Mouse (Mus musculus) limb, embryonic 12.5 days (tissue): Measurements from ENCODE around the gene Nomo1. TPM values are rescaled to one million over a fixed set of nuclear protein-coding genes. Genes with fewer than 3 reads are reported as not detected.
A peak's percentile ranks its signal among the peaks of the same experiment; 100 is the strongest.

Experiments used
- ATAC-seq: fragments of 200-750 bp; cut with Nextera tagmentation; 2 replicates; pipeline ENCODE4 v1.8.0; 2017; ENCODE audit warnings: low read depth, moderate TSS enrichment; ENCODE audit not compliant: insufficient number of reproducible peaks, insufficient read depth, low FRiP score, low TSS enrichment
- H3K27ac ChIP-seq: fragments of 300-500 bp; sonication (generic); 2 replicates; pipeline ENCODE4 v1.5.1; 2016; ENCODE audit warnings: mild to moderate bottlenecking, moderate library complexity
- H3K27me3 ChIP-seq: fragments of 300-500 bp; sonication (generic); 2 replicates; pipeline ENCODE4 v1.6.1; 2016; ENCODE audit warnings: mild to moderate bottlenecking, moderate library complexity
- H3K36me3 ChIP-seq: fragments of 300-500 bp; sonication (generic); 2 replicates; pipeline ENCODE4 v1.6.1; 2016; ENCODE audit warnings: mild to moderate bottlenecking, moderate library complexity
- H3K4me1 ChIP-seq: fragments of 300-500 bp; sonication (generic); replicated peaks from 2 replicates; pipeline ENCODE4 v1.6.1; 2016
- H3K4me2 ChIP-seq: fragments of 300-500 bp; sonication (generic); 2 replicates; pipeline ENCODE4 v1.6.1; 2016; ENCODE audit warnings: mild to moderate bottlenecking, moderate library complexity
- H3K4me3 ChIP-seq: fragments of 300-500 bp; sonication (generic); replicated peaks from 2 replicates; pipeline ENCODE4 v1.5.1; 2016; ENCODE audit warnings: mild to moderate bottlenecking
- H3K9ac ChIP-seq: fragments of 300-500 bp; sonication (generic); replicated peaks from 2 replicates; pipeline ENCODE4 v1.6.1; 2016; ENCODE audit warnings: mild to moderate bottlenecking, moderate library complexity
- H3K9me3 ChIP-seq: fragments of 300-500 bp; sonication (generic); 2 replicates; pipeline ENCODE4 v1.6.1; 2016; ENCODE audit warnings: mild to moderate bottlenecking, moderate library complexity
- WGBS: fragments of 180-500 bp; shearing (Covaris S2); methylation state at CpG from one replicate; pipeline ENCODE4 v1.1.7; 2016; 5-methylcytosine and 5-hydroxymethylcytosine counted together
- polyA plus RNA-seq: library from polyadenylated mRNA; unstranded; fragments of >200 nt; fragmentation: Nextera tagmentation; extraction: Ambion mirVana; gene quantifications from 2 replicates; pipeline ENCODE4 v1.2.1, GENCODE M21; 2016

The Nomo1 gene
- polyA plus RNA-seq, 1 experiment from 2014 or later: 22.3 TPM

DNA sequence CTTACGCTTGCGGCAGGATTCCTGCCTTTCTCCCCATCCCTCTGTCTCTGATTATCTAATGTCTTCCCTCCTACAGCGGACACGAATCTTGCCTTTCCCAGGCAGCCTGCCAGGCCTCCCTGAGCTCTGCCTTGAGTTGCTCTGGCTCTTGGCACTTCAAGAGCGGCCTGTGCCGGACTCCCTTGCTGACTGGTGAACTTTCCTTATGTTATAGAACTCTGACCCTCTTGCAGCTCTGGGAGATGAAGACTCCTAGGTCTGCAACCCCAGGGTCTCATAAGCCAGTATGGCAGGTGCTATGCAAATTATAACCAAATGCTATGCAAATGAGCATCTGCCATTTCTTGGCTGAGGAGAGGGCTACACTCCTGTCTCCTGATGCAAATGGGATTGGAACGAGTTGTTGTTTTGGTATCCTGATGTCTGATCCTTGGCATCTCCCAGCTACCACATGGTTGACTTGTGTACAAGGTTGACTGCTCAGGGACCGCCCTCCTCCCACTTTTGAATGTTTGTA is 69.6 kb downstream of the Nomo1 start:
- 84% methylated on average over 8 of the region's 8 CpGs for WGBS
- Histone ChIP-seq H3K4me3 (no peak overlapping the region), H3K9ac (no peak overlapping the region), H3K27ac (no peak overlapping the region), H3K36me3 (no peaks in the 10 kb centered on the region), H3K4me2 (no peak overlapping the region), H3K4me1 (no peaks in the 10 kb centered on the region), H3K9me3 (no peaks in the 10 kb centered on the region), H3K27me3 (peaks cover 19% of the 10 kb centered on the region)
- no peak for ATAC-seq

DNA sequence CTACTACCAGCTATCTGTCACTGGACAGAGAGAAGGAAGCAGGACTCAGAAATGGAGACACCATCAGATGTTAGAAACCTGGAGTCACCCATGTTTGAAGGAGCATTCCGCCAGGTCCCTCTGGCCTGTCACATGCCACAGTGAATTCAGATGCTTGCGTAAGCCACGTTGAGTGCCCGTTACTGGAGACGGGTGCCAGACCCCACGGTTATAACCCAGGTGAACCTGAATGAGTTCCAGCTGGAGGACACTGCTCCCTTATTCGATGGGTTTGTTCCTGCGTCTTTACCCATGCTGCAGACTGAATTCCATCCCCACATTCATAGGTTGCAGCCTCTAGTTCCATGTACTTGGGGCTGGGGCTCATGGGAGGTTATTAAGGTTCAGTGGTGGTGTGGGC is 70.3 kb downstream of the Nomo1 start:
- no peak overlapping the region for H3K4me3 ChIP-seq
- H3K36me3 ChIP-seq: no peaks in the 10 kb centered on the region
- no peak overlapping the region for H3K4me2 ChIP-seq
- no peak for ATAC-seq
- H3K27me3 ChIP-seq: peaks cover 19% of the 10 kb centered on the region
- no peaks in the 10 kb centered on the region for H3K4me1 ChIP-seq
- H3K9me3 ChIP-seq: no peaks in the 10 kb centered on the region
- no peak overlapping the region for H3K27ac ChIP-seq
- no peak overlapping the region for H3K9ac ChIP-seq
- 67% methylated on average over 8 of the region's 8 CpGs for WGBS

DNA sequence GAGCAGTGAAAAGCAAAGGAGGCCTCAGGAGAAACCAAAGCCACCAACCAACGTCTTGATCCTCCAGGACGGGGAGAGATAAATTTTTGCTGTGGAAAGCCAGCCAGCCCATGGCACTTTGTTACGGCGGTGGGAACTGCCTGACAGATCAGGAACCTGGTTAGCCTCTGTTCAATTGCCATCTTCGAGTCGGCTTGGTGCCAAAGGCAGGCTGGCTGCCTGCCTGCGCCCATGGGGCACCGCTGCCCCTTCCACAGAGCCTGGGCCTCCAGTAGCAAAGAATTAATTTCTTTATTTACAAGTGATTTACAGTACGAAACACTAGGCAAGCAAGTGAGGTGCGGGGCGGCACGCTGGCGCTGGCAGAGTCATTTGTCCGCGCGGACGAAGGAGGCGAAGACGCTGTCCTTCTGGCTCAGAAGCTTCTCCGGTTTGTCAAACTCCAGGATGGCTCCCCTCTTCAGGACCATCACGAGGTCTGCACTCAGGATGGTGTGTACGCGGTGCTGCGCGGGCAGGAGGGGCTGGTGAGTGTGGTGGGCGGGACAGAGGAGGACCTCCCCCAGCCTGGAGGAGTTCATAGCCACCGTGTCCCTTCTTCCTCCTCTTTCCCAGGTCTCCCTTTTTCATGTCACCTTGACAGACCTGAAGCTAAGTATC is 70.9 kb downstream of the Nomo1 start:
- Histone ChIP-seq H3K36me3 (no peaks in the 10 kb centered on the region), H3K27ac (no peak overlapping the region), H3K27me3 (peaks cover 13% of the 10 kb centered on the region), H3K4me2 (no peak overlapping the region), H3K9ac (0 out of 2 replicates have a peak overlapping the region, but pooled peaks have one; percentile 12), H3K4me1 (no peaks in the 10 kb centered on the region), H3K9me3 (no peaks in the 10 kb centered on the region), H3K4me3 (no peak overlapping the region)
- ATAC-seq: no peak
- 85% methylated on average over 27 of the region's 27 CpGs for WGBS

DNA sequence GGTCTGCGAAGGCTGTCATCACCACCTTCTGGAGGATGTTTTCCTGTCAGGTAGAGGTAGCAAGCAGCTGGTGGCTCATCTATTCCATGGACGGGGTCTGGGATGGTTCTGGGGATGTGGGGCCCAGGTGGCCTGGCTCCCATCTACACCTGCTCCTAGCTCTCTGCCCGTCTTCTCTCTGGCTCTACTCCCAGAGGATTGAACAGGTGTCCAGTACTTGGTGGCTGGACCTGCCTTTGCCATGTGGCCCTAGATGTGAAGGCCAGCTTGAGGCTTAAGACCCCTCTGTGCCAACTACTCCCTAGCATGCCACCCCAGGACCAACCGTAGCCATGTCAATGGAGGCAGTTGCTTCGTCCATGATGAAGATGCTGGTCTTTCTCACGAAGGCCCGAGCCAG is 72.0 kb downstream of the Nomo1 start:
- H3K9ac ChIP-seq: no peak overlapping the region
- no peak overlapping the region for H3K4me2 ChIP-seq
- H3K4me3 ChIP-seq: no peak overlapping the region
- no peaks in the 10 kb centered on the region for H3K9me3 ChIP-seq
- no peak overlapping the region for H3K27ac ChIP-seq
- WGBS: 91% methylated on average over 7 of the region's 7 CpGs
- H3K4me1 ChIP-seq: no peaks in the 10 kb centered on the region
- ATAC-seq: no peak
- peaks cover 2% of the 10 kb centered on the region for H3K27me3 ChIP-seq
- H3K36me3 ChIP-seq: no peaks in the 10 kb centered on the region

DNA sequence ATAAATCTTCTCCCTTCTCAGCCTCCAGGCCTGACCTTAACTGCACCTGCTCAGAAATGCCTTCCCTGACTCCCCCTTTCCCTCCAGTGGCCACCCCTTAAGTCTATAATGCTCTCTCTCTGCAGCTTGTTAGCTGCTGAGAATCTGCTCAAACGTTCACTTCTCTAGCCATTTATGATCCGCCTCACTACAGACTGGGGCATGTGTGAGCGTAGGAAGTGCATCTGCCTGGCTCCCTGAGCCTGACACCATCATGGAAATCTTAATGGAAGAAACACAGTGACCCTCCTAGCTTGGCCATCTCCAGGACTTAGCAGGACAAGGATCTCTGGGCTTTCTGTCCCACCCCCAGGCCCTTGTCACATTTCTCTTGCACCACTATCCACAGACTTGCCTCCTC is 76.6 kb downstream of the Nomo1 start:
- Histone ChIP-seq H3K4me1 (peaks cover 12% of the 10 kb centered on the region), H3K36me3 (no peaks in the 10 kb centered on the region), H3K27ac (no peak overlapping the region), H3K27me3 (no peaks in the 10 kb centered on the region), H3K4me3 (no peak overlapping the region), H3K4me2 (no peak overlapping the region), H3K9me3 (no peaks in the 10 kb centered on the region), H3K9ac (no peak overlapping the region)
- ATAC-seq: no peak
- 63% methylated on average over 3 of the region's 3 CpGs for WGBS

DNA sequence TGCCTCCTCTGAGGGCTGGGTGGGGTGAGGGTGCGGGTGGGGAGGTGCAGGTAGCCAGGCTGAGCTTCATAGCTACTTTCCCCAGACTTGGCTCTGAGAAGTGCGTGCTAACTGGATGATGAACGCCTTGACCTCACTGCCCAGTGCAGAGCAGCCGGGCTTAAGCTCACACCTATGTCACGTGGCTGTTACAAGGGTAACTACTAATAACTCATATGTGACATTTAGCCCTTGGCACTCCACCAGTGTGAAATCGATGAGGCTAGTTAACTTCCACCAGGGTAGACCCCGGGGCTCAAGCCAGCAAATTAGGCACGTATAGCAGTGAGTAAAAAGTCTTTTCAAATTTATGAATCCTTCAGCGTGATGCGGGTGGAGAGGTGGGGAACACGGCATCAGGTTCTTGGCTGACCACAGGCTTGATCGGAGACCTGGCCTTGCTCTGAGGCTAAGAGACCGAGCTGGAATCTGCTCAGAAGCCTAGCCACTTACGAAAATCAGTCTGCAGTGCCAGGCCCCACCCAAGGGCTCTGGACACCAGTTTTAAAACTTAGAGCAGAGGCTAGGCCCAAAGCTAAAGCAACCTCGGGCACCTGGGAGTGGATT is 77.8 kb downstream of the Nomo1 start:
- no peaks in the 10 kb centered on the region for H3K27me3 ChIP-seq
- no peak overlapping the region for H3K4me2 ChIP-seq
- 66% methylated on average over 15 of the region's 15 CpGs for WGBS
- no peak overlapping the region for H3K9ac ChIP-seq
- H3K4me1 ChIP-seq: peaks cover 17% of the 10 kb centered on the region
- H3K36me3 ChIP-seq: no peaks in the 10 kb centered on the region
- no peak overlapping the region for H3K27ac ChIP-seq
- no peak overlapping the region for H3K4me3 ChIP-seq
- no peaks in the 10 kb centered on the region for H3K9me3 ChIP-seq
- ATAC-seq: no peak

DNA sequence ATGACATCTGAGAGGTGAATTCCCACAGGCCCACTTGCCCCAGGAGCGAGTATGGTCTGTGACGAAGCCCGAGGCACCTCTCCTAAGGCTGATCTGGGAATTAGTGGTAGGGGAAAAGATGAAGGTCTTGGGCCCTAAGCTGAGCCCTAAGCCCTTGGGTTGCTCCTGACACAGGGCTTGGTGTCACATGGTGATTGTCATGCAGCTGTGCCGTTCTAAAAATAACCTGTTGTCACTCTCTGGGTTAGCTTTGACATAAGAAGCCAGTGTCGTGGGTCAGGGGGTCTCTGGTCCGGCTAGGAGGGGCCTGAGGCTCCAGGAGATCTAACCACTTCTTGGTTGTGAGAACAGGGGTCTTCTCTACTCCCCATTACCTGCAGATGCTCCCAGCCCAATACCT is 78.4 kb downstream of the Nomo1 start:
- no peak overlapping the region for H3K4me3 ChIP-seq

DNA sequence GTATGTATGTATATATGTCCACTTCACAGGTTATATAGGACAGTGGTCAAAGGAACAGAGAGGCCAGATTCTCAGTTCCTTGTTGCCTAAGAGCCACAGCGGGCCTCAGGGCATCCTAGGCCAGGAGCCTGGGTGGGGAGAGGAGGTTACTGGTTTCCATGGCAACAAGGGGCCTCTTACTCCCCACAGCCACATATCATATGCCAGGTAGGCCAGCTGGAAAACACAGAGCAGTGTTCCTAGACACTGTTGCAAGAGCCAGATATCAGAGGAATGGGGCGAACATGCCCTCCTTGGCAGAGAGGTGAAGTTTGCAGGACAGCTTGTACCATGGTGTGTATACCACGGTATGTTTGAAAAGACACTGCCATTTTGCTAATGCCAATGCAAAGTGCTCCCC is 79.9 kb downstream of the Nomo1 start:
- Histone ChIP-seq H3K9me3 (no peaks in the 10 kb centered on the region), H3K9ac (no peak overlapping the region), H3K4me1 (peaks cover 18% of the 10 kb centered on the region), H3K4me3 (no peak overlapping the region), H3K27ac (no peak overlapping the region), H3K36me3 (no peaks in the 10 kb centered on the region), H3K4me2 (no peak overlapping the region), H3K27me3 (no peaks in the 10 kb centered on the region)
- no peak; the same call in 1 of the 2 replicates for ATAC-seq
- WGBS: 62% methylated on average over 3 of the region's 3 CpGs

More for the DNA sequence above, 78.4 kb downstream of the Nomo1 start:
- Histone ChIP-seq H3K36me3 (no peaks in the 10 kb centered on the region), H3K27ac (no peak overlapping the region), H3K9me3 (no peaks in the 10 kb centered on the region), H3K4me2 (no peak overlapping the region), H3K9ac (no peak overlapping the region), H3K4me1 (peaks cover 18% of the 10 kb centered on the region), H3K27me3 (no peaks in the 10 kb centered on the region)
- ATAC-seq: no peak
- 75% methylated on average over 6 of the region's 6 CpGs for WGBS

DNA sequence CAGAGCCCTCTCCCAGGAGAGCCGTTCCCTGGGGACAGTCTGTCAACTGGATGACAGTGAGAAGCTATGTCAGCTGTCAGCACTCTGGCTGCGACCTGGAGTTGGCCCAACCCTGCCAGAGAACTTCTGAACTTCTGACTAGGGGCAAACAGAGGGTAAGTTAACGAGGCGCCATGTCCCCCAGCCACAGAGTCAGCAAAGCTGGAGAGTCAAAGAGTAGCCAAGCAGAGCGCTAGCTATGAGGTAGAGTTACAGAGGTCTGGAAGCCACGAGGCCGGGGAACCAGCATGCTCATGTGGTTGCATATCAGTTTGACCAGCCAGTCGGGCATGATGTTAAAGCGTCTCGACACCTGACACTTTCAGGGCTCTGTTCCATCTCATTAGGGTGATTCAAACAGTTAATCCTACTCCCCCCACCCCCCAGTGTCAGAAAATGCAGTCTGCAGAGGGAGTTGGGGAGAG is 82.7 kb downstream of the Nomo1 start:
- peaks cover 18% of the 10 kb centered on the region for H3K4me1 ChIP-seq
- no peak overlapping the region for H3K4me2 ChIP-seq
- H3K4me3 ChIP-seq: no peak overlapping the region
- H3K9ac ChIP-seq: no peak overlapping the region
- no peaks in the 10 kb centered on the region for H3K9me3 ChIP-seq
- H3K27me3 ChIP-seq: no peaks in the 10 kb centered on the region
- no peak for ATAC-seq
- H3K36me3 ChIP-seq: no peaks in the 10 kb centered on the region
- H3K27ac ChIP-seq: no peak overlapping the region
- whole genome bisulfite sequencing: 45% methylated on average over 10 of the region's 10 CpGs

DNA sequence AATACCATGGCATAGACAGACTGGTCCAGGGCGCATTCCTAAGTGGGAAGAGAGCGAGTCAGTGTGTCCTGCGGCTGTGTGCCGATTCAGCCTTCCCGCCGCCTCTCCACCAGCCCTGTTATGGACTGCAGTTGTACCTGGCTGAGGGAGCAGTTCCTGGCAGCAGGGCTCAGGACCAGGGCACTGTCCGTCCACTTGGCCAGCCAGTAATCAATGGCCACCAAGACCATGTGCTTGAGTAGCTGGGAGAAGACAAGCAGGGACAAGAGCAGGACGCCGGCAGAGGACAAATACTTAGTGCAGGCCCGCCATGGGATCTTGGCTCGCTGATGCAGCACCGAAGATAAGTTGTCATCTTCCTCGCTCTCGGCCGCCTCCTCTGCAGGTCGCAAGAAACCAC is 83.5 kb downstream of the Nomo1 start:
- H3K27me3 ChIP-seq: no peaks in the 10 kb centered on the region
- no peak overlapping the region for H3K27ac ChIP-seq
- no peak for ATAC-seq
- H3K9ac ChIP-seq: no peak overlapping the region
- WGBS: 96% methylated on average over 16 of the region's 16 CpGs
- H3K9me3 ChIP-seq: peaks cover under 1% of the 10 kb centered on the region; the same call in 1 of the 2 replicates
- H3K4me2 ChIP-seq: no peak overlapping the region
- no peak overlapping the region for H3K4me3 ChIP-seq
- H3K36me3 ChIP-seq: no peaks in the 10 kb centered on the region
- H3K4me1 ChIP-seq: peaks cover 18% of the 10 kb centered on the region

DNA sequence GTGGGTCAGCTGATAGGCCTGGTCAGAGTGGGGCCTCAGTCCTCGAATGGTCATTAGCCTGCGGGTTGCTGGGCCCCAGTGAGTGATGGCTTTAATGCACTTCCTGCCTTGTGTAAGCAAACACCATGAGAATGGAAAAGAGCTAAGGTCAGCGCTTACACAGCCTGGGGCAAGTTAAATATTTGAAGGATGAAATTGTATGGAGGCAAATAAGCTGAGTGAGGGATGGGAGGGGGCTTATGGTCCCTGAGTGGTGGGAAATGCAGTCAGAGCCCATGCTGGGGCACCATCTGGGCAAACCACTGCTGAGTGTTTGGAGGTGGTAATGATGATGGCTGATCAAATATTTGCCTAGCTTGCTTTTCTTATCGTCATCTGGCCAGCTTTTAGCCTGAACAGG is 89.5 kb downstream of the Nomo1 start:
- H3K9ac ChIP-seq: no peak overlapping the region
- H3K27ac ChIP-seq: no peak overlapping the region
- no peaks in the 10 kb centered on the region for H3K27me3 ChIP-seq
- no peak overlapping the region for H3K4me2 ChIP-seq
- no peak for ATAC-seq
- H3K36me3 ChIP-seq: no peaks in the 10 kb centered on the region
- H3K4me3 ChIP-seq: no peak overlapping the region
- peaks cover under 1% of the 10 kb centered on the region; the same call in 1 of the 2 replicates for H3K4me1 ChIP-seq
- WGBS: 40% methylated on average over 4 of the region's 4 CpGs
- H3K9me3 ChIP-seq: peaks cover 7% of the 10 kb centered on the region; the same call in 1 of the 2 replicates
